Mouse (Mus musculus) mouse trophoblast stem cell (cell line): Measurements from ENCODE around the gene Smarcd2.

Experiments
- in situ Hi-C, 2 experiments: fragments of 300-500 bp; cut with MseI, MboI; formaldehyde crosslinking; loops; 2 replicates in 1 of 2; 3 replicates in 1 of 2; pipeline ENCODE4 v1.15.1; 2025

Smarcd2 gene

GRCm38 (mm10) chr11:106272644-106273310 is at the start of gene Smarcd2:
Gene Smarcd2, minus strand, starts transcription at chr11:106272972.
- in situ Hi-C loops: no loop called here

- in situ Hi-C loops: no loop called here
Measured at GRCm38 (mm10) chr11:106318406-106319366, 45.9 kb upstream of the Smarcd2 start.

DNA sequence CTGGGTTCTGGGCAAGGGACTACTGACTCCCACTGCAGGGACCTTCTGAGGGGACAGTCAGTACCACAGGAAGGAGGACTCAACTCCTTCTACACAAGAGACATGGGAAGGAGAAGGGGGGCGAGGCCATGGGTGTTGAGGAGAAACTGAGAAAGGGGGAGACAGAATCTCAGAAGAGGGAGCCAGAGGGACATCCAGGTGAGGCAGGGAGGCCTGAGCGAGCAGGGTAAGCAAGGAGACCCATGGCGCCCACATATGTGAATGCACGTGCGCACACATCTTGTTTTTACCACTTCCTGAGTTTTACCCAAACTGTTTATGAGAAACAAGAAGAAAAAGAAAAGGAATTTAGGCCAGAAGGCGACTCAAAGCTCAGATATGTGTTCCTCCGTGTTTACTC is 45.0 kb upstream of the Smarcd2 start:
- in situ Hi-C loops: no loop called here

DNA sequence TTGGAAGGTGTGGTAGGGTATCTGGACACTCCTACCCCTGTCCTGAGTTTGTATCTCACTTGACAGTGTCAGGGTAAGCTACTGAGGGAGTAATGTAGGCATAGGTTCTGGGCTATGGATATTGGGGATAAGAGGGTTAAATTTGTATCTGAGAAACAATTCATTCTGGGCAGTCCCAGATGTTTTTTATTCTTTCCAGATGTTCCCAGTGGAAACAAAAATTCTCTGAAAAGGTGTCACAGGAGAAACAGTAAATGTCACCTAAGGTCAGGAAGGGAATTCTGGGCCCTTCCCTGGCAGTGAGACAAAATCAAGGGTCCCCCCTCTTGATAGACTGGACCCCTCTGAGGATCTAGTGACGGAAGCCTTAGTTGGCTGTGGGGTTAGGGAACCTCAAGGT is 43.6 kb upstream of the Smarcd2 start:
- in situ Hi-C loops: no loop called here

DNA sequence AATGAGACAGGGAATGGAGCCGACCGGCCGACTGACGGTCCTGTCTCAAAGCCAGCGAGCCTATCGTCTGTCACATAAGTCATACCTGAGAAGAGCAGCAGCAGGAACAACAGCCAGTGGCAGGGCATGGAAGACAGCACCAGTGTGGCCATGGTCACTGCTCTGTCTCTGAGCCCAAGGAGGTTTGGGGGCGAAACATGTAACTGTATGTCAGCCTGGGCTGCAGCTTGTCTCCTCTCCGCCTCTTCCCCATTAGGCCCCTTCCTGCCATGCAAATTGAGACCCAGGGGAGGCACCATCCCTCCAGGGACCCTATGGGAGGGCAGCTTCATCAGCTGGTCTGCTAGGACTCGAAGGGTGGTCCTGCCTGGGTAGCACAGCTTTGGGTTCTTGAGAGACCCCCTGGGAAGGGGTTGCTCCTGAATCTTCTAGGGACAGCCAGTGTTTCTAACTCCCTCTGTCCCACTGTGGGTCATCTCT is 41.6 kb upstream of the Smarcd2 start, which contains the start of gene Cd79b:
Gene Cd79b, minus strand, starts transcription at position 430 of the 480 bp plus-strand sequence.
- in situ Hi-C loops: no loop called here

- in situ Hi-C loops: no loop called here
Measured at GRCm38 (mm10) chr11:106313533-106313932, 40.8 kb upstream of the Smarcd2 start.

DNA sequence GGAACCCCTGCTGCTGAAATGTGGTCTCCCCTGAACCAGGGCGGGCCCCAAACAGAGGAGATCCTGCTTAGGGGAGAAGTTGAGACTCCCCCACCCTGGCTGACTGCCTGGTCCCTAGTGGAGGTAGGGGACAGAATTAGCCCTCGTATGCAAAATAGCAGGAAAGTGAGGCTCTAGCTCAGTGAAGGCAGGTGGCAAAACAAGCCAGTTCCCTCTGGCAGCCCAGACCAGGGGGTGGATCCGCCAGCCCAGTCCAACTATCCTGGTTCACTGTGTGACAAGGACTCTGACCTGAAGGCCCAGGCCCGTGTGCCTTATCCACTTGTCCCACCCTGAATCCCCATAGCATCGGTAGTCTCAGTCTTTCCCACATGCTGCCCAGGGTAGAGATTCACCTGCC is 37.4 kb upstream of the Smarcd2 start:
- in situ Hi-C loops: no loop called here

DNA sequence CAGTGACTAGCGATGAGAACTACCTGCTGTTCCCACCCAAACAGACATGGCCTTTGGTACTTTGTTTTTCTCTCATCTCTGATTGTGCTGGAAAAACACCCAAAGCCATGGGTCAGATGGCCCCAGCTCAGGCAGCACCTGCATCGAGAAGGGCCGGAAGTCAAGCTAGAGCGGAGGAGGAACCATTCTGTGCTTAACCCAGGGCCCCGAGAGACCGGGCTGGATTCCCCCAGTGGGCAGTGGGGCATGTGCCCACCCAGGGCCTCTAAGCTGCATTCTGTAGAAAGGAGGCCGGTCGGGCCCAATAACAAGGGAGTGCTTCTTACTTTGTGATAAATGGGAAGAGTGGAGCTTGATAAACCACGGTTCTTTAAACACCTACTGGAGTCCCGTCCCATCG is 35.4 kb upstream of the Smarcd2 start:
- in situ Hi-C loops: no loop called here

DNA sequence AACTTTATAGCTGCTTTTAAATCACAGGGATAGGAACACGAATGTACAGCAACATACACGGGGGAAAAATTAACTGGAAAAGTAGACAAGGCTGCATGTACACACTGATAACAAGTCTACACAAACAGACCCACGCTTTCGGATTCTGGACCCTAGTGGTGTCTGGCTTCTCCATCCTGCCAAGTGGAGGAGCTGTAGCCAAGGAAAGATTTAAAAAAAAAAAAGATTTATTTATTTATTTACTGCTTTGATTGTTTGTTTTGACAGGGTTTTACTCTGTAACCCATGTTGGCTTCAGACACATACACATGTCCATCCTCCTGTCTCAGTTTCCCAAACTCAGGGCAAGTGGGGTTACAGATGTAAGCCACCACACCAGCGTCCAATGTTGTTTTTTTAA is 34.7 kb upstream of the Smarcd2 start:
- in situ Hi-C loops: no loop called here

DNA sequence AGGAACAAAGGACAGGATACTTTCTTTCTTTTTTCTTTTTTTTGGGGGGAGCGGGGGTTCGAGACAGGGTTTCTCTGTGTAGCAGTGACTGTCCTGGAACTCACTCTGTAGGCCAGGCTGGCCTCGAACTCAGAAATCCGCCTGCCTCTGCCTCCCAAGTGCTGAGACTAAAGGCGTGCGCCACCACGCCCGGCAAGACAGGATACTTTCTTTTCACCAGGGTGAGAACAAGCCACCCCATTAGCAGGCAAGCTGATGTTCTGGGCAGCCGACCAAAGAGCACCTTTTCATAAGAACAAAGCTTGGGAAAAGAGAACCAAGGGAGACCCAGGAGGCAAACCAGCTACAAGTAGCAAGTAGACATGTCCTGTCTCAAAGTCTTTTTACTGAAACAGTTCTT is 34.0 kb upstream of the Smarcd2 start:
- in situ Hi-C loops: no loop called here

- in situ Hi-C loops: no loop called here
Measured at GRCm38 (mm10) chr11:106306065-106306385, 33.3 kb upstream of the Smarcd2 start.

GRCm38 (mm10) chr11:106305348-106306064 is 32.7 kb upstream of the Smarcd2 start:
- in situ Hi-C loops: no loop called here

GRCm38 (mm10) chr11:106302634-106303033 is 29.9 kb upstream of the Smarcd2 start:
- in situ Hi-C loops: no loop called here

DNA sequence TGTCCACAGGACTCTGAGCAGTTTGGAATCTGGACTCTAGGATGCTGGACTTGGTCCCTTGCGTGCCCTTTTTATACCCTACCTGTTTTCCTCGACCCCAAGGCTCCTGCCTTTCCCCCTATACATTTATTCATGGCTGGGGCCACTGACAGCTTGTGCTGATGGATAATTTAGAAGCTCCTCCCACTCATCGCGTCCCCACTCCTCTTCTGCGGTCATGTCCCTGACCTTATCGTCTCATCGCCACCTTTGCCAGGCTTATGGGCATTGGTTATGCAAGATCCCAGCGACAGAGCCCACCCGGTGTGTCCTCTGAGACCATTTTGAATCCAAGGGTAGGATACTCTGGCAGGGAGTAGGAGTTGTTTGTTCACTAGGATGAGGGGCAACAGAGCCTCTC is 29.0 kb upstream of the Smarcd2 start, which contains the start of gene Gh:
Gene Gh, minus strand, starts transcription at position 101 of the 400 bp plus-strand sequence.
- in situ Hi-C loops: no loop called here

DNA sequence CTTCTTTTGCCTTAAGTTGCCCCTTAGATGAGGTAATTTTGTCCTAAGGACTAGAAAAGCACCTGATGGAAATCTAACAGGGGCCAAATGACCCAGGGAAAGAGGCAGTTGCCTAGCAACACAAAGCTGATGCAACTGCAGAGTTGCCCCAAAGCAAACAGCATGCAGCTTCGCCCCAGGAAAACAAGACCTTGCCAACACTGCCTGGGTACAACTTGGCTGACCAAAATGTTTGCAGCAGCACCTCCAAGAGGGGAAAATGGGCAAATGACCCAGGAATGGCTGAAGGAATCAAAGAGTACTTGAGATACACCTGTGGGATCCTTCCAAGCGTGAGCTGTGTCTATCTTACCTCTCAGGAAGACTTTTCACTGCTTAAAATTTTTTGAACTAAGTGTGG is 19.1 kb upstream of the Smarcd2 start:
- in situ Hi-C loops: no loop called here

GRCm38 (mm10) chr11:106290376-106290775 is 17.6 kb upstream of the Smarcd2 start:
- in situ Hi-C loops: no loop called here

DNA sequence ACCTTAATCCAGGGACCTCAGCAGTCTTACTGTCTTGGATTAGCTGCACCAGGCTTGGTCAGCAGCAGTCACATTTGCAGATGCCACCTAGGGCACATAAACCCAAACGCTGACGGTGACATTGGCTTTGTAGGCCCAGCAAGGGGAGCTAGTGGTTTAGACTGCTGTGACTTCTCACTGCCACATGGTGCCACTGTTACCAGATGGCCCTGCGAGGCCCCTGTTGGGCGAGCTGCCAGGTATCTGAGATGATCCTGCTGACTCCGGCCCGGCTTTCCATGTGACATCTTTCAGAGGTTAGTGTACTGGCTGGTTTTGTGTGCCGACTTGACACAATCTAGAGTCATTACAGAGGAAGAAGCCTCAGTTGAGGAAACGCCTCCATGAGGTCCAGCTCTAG is 16.6 kb upstream of the Smarcd2 start:
- in situ Hi-C loops: no loop called here

DNA sequence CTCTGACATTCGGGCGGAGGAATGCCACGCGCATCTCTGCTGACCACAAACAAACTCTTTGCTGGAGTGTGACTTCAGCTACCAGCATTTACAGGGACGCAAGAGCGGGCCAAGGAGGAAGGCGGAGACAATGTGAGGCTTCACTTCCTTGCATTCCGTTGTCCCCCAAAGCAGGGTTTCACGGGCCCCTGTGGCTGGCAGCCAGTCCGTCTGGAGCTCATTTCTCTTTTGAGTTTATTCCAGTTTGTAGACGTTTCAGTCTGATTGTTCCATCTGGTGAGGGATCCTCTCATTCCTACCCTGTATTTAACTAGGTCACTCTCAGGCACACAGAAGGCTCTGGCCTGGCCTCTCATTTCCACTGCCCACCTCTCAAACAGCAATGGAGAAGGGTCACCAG is 14.2 kb upstream of the Smarcd2 start:
- in situ Hi-C loops: no loop called here

- in situ Hi-C loops: no loop called here
Measured at GRCm38 (mm10) chr11:106286206-106286605, 13.4 kb upstream of the Smarcd2 start.

DNA sequence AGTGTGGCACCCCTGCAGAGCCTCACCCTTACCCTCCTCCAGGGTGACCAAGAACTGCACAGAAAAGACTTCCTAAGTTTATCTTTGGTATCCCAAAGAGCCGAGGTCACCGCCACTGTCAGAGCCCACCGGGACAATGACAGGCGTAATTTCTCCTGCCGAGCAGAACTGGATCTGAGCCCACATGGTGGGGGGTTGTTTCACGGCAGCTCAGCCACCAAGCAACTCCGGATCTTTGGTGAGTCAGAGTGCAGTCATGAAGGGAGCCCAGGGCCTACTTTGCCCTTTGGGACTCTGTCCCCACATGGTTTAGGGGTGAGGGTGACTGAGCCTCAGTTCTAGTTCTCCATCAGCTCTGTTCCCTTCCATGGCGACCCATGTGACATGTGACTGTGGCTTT is 11.4 kb upstream of the Smarcd2 start:
- in situ Hi-C loops: no loop called here

GRCm38 (mm10) chr11:106283371-106283770 is 10.6 kb upstream of the Smarcd2 start:
- in situ Hi-C loops: no loop called here

DNA sequence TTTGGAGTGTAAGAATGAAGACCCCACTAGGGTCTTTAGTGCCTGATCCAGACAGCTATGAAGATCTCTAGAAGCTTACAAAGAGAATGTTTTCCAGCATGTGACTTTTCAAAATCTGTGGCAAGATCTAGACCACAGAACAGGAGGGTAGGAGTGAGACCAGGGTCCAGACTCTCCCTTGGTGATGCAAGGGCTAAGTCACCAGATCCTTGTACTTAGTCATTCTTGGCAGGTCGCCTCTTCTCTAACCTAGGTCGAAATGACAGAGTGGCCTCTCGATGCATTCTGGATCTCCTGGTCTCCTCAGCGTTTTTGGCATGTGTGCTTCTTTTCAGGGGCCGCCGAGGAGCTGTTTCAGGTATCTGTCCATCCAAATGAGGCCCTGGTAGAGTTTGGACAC is 9.7 kb upstream of the Smarcd2 start:
- in situ Hi-C loops: no loop called here
